Mouse (Mus musculus) right cerebral cortex, postnatal 10 days (tissue): ENCODE data around the gene Chchd10.

Experiments
- DNase-seq, 2 experiments: peaks; one replicate each; pipeline ENCODE4 v3.0.0; 2021; ENCODE audit warnings: low spot score in 2 of 2

The Chchd10 gene

DNA sequence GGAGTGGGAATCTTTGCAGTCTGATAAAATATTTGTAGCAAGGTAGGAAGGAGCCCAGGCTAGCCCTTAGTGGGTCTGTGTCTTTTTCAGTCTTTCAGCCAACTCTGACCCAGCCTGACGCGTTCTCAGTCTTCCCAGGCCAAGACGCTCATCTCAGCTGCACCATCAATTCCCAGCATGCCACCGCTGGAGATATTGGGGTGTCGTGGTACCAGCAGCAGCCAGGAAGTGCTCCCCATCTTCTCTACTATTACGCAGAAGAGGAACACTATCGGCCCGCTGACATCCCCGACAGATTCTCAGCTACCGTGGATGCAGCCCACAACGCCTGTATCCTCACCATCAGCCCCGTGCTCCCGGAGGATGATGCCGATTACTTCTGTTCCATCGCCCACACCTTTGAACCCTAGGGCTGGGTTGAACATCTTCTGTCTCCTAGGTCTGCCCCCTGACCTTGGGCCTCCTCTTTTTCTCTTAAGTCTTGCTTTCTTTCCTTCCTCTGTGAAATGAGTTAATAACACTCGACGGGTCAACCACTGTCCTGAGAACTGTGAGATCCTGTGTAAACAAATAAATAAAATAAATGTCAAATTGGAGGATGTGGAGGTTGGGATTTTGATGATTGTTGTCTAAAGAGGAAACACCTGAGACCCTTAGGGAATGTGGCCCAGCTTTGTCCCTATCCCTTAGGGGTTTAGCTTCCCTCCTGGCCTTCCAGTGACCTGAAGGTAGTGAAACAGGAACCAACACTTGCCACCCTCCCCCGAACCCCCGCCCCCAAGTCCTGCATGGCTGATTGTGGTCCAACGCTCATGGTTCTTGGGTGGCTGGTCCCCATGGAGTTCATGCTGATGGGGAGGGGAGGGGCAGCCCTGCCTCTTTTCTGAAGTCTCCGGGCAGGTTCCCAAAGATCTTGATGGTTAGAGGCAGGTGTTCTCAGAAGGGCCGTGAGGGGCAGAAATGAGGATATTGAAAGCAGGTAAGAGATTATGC, 16.4 kb downstream of the Chchd10 start:
- DNase-seq = no peak

DNA sequence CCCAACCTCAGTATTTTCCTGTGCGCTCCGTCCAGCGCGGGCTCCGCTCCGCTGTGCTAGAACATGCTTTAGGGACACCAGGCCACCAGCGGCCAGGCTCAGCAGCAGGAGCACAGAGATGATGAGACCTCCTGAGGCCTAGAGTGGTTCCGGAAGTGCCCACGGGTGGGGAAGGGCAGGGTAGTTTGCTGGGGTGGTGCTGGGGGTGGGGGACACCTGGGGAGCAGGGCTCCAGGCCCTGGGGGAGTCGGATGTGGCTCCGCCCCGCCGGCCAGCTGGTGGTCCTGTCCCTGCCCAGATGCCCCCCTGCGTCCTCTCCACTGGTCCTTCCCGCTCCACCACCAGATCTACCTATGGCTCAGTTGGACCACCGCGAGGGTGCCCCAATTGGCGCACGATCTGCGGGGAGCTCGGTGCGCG, 17.9 kb downstream of the Chchd10 start:
- no peak for DNase-seq

DNA sequence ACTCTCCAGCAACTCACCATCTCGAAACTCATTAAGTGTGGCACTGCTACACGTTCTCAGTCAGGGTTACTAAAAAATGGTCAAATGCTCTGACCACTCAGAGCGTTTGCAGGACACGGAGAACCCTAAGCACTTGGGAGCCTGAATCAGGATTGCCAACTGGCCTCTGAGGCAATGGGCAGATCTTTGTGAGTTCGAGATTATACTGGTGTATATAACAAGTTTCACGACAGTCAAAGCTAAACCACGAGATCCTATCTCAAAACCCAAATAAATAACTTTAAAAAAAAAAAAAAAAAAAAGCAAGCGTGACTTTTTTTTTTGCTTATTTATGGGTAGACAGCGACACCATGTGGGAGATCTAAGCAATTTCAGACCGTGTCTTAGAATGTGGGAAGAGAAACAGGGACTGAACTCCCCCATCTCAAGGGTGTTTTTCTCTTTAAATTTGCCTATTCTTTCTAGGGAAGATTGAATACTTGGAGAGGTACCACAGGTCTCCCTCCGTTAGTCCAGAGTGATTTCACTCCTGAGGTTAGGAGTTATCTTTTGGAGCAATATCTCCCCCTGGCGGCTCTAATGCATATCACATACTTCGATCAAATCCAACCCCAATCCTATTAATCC, 18.6 kb downstream of the Chchd10 start:
- DNase-seq = no peak

DNA sequence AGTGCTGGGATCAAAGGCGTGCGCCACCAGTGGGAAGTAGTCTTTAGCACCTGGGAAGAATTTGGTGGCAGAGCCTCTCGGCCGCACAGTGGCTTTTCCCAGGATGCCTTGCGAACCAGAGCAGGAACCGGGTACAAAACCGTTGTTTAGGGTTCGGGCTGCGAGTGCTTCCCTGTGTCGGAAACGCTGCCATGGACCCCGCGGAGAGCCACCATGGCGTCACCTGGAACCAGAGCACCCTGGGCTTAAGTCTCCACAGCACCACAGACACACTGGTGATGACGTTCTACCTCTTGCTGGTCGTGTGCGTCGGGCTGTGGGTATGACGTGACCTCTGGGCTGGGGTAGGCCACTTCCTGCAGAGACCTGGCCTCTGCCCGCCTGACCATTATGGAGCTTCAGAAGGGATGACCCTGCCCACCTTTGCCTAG, 21.5 kb downstream of the Chchd10 start, which contains the start of gene Gm5134:
Gm5134 (plus strand) TSS at position 134 of the 431 bp plus-strand sequence.
- DNase-seq = no peak

DNA sequence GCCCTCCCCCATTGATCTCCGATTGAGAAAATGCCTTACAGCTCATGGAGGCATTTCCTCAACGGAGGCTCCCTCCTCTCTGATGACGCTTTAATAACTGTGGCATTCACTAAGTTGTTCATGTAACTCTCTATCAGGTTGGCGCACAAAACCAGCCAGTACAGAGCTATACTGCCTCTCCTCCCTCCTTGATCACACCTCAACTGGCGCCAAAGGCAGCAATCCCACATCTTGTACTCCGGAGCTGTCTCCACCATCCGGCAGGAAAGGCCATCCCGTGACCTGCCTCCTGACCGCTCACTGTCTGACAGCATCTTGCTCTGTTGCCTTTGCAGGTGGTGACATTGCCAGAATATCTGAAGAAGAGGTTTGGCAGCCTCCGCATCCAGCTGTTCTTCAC, 40.9 kb downstream of the Chchd10 start:
- DNase-seq = no peak

DNA sequence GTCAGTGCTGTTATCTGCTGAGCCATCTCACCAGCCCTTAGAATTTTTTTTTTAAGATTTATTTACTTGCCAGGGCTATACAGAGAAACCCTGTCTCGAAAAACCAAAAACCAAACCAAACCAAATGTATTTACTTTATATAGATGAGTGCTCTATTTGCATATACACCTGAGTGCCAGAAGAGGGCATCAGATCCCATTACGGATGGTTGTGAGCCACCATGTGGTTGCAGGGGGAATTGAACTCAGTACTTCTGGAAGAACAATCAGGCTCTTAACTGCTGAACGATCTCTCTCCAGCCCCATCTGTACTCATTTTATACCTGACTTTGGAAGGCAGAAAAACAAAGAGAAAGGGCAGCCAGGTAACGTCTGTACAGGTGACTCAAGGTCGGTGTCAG, 42.3 kb downstream of the Chchd10 start:
- no peak for DNase-seq

DNA sequence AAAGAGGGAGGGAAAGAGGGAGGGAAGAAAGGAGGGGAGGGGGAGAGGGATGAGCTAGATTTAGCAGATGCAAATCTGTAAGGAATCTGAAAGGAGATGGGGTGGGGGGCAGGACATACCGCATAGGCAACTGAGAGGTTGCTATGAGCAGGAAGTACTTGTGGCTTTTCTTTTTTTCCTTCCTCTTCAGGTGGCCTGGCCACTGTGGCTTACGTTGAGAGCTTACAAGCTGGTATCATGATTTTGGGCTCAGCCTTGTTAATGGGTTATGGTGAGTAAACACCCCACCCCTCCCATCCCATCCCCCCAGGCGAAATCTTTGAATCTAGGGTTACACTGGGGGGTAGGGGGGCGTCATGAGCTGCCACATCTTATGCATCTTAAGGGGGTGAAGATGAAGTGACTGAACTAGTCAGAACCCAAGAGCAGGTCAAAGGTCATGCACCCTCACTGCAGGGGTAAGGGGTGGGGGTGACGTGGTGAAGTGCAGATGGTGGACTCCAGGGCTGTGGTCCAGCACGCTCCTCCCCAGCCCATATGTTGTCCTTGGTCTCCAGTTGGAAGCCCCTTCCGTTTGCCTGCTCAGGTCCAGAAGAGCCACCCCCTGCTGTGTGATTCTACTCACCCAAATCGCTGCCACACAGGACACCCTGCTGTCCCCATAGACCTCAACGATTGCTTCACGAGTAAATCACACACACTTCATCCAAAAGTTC, 45.3 kb downstream of the Chchd10 start:
- no peak for DNase-seq

DNA sequence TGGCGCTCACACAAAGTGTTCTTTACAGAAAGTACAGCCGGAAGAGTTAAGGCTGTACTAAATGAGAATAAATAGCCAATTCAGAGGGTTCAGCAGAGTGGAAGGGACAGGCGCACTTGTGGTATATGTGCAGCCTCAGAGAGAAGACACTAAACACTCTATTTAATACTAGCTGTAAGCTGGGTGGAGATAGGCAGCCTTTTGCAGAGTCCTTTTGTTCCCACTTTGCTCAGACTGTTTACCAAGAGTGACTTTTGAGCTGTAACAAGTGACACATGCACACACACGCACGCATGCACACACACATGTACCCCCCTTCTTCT, 45.9 kb downstream of the Chchd10 start:
- DNase-seq = no peak

DNA sequence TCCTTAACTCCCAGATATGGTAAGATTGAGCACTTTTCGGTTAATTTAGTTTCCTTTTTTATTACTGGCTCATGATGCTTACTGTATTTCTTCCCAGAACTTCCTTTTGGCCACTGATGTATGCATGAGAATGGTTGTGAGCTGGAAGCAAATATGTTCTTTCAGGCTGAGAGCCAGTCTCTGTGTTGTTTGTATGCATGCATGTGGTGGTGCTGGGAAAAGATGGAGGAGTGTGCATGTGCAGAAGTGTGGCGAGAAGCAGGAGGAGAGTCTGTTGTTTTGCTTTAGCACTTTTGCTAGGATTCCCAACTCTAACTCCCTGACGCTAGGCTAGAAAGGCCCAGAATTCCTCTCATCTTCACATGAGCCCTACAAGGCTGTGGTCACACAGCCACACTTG, 46.5 kb downstream of the Chchd10 start:
- DNase-seq = peak; percentile 46 to 66
